Mouse (Mus musculus): Measurements from ENCODE around the gene Ip6k1.

Gene Ip6k1

DNA sequence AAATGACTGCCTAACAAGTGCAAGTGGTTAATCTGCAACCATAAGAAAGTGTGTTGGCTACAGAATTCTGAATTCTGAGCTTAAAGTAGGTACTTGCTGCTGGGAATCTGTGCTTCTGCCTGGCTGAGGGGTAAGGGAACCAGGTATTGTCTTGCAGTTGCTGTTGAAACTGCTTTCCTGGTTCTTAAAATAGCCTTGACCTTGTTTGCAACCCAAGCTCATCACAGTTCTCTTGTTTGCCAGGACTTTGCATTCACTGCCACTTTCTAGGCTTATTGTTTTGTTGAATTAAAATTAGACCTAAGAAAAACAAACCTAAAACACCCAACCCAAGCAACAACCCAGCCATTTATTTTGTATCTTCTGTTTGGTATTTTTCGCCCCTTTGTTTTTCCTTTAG is 18.4 kb downstream of the Ip6k1 start:
- in situ Hi-C loops (cut with MboI, MseI) = no loop called here

DNA sequence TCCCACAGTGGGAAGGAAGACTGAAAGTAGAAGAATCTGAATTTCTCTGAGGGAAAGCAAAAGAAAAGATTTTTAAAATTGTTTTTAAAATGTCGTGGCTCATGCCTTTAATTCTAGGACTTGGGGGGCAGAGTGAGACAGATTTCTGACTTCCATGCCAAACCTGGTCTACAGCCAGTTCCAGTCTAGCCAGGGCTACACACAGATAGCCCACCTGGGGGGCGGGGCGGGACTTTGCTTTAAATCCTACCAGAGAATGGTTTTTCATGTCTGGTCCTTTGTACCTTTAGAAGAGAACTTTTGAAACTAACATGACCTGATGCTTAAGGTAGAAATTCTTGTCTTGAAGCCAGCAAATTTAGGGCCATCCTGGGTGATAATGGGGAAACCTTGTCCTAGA is 20.9 kb downstream of the Ip6k1 start:
- in situ Hi-C loops (cut with MboI, MseI) = no loop called here

DNA sequence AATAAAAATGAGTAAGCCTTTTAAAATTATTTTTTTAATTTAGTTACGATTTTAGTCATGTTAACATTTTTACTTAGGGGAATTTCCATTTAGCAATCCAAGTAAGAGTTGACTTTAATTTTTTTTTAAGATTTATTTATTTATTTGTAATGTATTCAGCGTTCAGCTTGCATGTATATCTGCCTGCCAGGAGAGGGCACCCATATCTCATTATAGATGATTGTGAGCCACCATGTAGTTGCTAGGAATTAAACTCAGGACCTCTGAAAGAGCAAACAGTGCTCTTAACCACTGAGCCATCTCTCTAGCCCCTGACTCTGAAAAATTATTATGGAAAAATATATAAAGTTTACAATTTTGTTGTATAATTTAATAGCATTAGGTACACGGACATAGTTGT is 24.3 kb downstream of the Ip6k1 start:
- in situ Hi-C loops (cut with MboI, MseI) = loop anchor here in 1 of 2 experiments (25.0 kb wide), 1 partner anchor 1189 kb away; no protein-coding TSS in a partner anchor

DNA sequence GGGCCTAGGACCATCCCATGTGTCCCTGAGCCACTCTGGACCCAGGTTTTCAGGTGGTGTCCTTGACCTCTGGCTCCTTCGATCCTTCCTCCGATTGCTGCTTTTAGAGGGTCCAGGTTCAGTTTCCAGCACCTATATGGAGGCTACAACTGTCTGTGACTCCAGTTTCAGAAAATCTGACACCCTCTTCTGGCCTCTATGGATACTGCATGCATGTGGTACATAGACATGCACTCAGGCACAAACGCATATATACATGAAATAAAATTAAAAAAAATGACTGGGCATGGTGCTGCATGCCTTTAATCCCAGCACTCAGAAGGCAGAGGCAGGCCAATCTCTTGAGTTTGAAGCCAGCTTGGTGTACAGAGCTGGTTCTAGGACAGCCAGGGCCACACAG is 25.6 kb downstream of the Ip6k1 start:
- in situ Hi-C loops (cut with MboI, MseI) = loop anchor here in 1 of 2 experiments (25.0 kb wide), 1 partner anchor 1191 kb away; no protein-coding TSS in a partner anchor

DNA sequence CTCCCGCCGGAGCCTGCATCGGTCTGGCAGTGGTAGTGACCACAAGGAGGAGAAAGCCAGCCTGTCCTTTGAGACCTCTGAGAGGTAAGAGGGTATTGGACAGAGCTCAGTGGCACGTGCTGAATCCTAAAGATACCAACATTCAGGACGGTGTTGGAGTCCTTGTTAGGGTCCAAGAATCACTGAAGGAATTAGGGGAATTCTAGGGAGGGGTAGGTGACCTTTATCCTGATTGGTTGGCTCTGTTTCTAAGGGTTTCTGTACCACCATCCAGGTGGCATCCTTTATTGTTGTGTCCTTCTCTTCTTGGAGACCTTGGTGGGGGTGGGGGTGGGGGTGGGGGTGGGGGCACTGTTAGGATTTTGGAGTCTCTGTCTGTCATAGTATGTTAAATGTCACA is 29.8 kb downstream of the Ip6k1 start:
- in situ Hi-C loops (cut with MboI, MseI) = loop anchor here in 1 of 2 experiments (25.0 kb wide), 1 partner anchor 1195 kb away; no protein-coding TSS in a partner anchor

DNA sequence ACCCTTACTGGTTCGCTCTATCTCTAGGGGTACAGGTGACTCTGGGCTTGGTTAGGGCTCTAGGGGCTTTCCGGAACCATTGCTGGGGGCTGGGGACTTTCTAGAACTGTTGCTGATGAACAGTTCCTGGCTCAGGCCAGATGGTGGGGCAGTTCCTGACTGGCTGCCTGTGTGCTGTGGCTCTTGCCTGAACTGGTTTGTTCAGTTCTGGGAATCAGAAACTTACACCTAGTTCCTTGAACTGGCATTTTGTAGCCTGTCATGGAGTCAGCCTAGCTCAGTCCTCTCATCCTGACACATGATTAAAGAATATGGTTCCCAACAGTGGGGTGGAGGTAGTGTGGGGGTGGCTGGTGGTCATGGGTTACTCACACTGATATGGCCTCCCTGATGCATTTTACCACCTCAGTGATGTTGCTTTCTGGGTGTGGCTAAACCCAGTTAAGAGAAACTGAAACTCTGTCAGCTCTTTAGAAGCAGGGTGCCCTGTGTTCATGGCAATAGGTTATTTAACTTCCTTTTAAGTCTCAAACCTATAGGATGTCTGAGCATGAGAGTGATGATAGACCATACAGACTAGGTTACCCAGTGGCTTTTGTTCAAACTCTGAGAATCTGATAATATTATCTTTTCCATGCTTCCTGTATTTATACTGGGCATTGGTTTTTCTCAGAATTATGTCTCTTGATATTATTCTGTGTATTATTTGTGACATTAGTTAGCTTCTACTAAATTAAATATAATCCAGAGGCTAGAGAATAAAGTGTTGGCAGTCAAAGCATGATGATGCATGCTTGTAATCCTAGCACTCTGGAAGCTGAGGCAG is 33.2 kb downstream of the Ip6k1 start:
- in situ Hi-C loops (cut with MboI, MseI) = loop anchor here in 1 of 2 experiments (25.0 kb wide), 1 partner anchor 1198 kb away; no protein-coding TSS in a partner anchor

DNA sequence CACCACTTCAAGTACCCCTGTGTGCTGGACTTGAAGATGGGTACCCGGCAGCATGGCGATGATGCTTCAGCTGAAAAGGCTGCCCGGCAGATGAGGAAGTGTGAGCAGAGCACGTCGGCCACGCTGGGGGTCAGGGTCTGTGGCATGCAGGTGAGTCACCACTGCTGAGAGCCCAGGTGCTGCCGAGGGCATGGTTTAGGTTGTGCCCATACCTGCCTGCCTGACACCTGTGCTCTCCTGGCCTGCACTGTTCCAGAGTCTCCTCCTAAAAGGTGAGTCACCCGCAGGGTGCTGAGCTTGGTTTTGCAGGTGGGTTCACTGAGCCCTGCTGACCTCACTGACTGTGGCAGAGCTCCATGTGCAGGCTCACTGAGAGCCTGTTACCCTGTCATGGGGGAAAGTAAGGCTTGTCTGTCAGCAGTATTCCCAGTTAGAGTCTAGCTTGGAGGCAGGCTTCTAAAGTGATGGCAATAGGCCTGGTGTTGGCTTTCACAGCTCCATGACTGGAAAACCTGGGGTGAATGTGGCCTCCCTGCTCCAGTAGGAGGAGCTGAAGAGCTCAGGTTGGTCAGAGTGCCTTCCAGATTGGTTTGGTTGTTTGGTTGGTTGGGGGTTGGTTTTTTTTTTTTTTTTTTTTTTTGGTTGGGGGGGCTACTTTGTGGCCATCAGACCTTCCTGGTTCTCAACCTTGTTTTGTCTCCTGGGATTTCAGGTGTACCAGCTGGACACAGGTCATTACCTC is 42.6 kb downstream of the Ip6k1 start:
- in situ Hi-C loops (cut with MboI, MseI) = loop anchor here (5.0 to 25.0 kb wide), 2 partner anchors 43 to 1208 kb away; partner anchors contain the start of gene Ip6k1 (in 1 of the 2)

DNA sequence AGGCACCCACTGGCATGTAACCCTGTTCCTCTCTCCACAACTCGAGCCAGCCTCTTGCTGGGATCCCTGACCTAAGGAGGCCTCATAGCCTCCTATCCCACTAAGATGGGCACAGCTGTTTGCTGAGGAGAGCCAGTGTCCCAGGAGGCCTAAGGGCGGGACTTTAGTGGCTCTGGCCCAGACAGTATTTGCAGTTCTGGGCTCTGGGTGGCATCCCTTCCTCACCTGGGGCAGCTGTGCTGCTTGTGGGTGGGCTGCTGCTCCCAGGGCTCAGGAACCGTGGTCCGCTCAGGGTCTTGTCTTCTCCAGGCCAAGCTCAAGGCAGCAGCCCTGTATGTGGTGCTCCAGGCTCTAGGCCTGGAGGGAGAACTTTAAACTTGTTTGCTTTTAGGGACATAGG is 44.3 kb downstream of the Ip6k1 start:
- in situ Hi-C loops (cut with MboI, MseI) = loop anchor here (5.0 to 25.0 kb wide), 2 partner anchors 44 to 1209 kb away; partner anchors contain the start of gene Ip6k1 (in 1 of the 2)

DNA sequence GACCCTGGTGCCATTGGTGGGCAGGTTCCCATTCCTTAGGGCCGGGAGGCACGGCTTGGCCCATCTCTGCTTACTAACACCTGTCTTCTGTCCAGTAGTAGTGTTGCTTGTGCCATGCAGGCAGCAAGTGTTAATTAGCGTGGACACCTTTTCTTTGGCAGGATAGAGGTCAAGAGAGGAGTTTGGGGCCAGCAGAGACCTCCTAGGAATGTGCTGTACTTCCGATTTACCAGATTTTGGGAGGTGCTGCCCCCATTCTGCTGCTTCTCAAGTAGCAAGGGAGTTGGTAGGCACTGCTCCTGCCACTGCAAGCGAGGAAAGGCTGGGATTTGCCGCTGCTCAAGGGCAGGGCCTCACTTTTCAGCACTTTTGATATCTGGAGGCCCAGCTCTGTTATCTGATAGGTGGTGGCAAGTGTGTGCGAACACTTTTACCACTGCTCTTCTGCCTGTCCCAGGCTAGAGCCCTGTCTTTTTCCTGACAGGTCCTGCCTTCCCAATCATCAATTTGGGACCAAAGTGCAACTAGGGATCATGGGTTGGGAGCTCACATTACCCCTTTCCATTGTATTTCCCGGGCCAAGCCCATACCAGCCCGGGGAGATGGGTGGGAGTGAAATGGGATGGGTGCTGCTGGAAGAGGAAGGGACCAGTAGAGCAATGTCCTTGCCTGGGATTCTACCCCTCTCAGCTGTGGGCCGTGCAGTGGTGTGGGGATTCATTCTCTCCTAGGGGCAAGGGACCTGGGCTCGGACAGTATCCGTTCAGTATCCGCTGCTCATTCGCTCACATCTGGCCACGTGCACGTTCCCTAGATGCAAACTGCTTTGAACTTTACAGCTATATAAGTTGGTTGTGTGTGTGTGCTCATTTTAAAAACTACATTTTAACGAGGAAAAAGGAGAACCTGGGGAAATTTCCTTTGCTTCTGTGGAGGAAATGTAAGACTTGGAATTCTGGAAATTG is 45.6 kb downstream of the Ip6k1 start:
- in situ Hi-C loops (cut with MboI, MseI) = loop anchor here (5.0 to 25.0 kb wide), 2 partner anchors 46 to 1211 kb away; partner anchors contain the start of gene Ip6k1 (in 1 of the 2)

DNA sequence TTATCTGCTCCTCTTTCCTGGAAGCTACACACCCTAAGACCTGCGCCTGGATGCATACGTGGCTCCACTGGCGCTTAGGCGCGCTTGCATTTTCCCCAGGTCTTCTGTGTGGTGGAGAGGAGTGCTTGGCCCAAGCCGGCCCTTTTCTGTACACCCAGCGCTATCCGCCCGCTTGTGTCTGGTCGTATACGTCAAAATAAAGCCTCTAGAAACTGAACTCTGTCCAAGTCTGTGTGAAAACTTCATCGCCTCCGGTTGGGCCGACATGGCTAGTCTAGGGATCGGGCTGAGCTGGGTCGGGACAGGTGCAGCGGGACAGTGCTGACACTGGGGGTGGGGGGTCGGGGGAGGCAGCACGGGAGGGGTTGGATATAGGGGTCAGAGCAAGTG is 46.3 kb downstream of the Ip6k1 start:
- in situ Hi-C loops (cut with MboI, MseI) = loop anchor here (5.0 to 25.0 kb wide), 2 partner anchors 46 to 1211 kb away; partner anchors contain the start of gene Ip6k1 (in 1 of the 2)

DNA sequence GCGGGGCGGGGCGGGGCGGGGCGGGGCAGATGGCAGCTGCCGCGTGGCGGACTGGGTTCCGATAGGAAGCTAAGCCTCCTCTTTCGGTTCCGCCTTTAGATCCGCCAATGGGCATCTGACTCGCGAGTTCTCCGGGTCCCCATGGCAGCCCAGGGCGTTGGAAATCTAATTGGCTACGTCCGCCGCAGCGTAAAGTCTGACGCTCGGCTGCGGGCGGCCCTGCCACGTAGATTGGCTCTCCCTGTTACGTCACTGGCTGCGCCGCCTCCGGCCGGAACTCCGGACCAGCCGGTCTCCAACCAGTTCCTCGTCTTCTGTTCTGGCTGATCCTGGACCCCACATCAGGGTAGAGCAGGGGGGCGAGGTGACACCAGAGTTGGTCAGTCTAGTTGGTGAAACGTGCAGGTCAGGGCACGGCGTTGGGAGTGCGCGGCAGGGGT is 46.7 kb downstream of the Ip6k1 start, which contains the start of gene Gmppb:
TSS of gene Gmppb (plus strand) at position 227 of the 440 bp plus-strand sequence.
- in situ Hi-C loops (cut with MboI, MseI) = loop anchor here (5.0 to 25.0 kb wide), 2 partner anchors 47 to 1212 kb away; partner anchors contain the start of gene Ip6k1 (in 1 of the 2)

DNA sequence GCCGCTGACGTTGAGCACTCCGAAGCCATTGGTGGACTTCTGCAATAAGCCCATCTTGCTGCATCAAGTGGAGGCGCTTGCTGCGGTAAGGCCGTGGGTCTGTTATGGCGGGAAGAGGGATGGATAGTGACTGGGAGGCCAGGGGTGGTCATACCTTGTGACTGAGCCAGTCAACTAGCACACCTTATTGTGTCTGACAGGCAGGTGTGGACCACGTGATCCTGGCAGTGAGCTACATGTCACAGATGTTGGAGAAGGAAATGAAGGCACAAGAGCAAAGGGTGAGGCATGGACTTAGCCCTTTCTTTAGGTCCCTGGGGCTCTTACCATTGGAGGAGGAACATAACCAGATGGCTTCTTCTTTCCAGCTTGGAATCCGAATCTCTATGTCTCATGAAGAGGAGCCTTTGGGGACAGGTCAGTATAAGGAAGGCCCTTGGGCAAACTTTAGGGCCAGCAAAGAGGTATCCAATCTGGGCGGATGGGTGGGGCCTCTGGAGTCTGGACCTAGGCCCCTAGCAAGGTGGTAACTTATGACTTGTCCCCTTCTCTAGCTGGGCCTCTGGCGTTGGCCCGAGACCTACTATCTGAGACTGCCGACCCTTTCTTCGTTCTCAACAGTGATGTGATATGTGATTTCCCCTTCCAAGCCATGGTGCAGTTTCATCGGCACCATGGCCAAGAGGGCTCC is 47.4 kb downstream of the Ip6k1 start:
- in situ Hi-C loops (cut with MboI, MseI) = loop anchor here (5.0 to 25.0 kb wide), 2 partner anchors 47 to 1212 kb away; partner anchors contain the start of gene Ip6k1 (in 1 of the 2)

DNA sequence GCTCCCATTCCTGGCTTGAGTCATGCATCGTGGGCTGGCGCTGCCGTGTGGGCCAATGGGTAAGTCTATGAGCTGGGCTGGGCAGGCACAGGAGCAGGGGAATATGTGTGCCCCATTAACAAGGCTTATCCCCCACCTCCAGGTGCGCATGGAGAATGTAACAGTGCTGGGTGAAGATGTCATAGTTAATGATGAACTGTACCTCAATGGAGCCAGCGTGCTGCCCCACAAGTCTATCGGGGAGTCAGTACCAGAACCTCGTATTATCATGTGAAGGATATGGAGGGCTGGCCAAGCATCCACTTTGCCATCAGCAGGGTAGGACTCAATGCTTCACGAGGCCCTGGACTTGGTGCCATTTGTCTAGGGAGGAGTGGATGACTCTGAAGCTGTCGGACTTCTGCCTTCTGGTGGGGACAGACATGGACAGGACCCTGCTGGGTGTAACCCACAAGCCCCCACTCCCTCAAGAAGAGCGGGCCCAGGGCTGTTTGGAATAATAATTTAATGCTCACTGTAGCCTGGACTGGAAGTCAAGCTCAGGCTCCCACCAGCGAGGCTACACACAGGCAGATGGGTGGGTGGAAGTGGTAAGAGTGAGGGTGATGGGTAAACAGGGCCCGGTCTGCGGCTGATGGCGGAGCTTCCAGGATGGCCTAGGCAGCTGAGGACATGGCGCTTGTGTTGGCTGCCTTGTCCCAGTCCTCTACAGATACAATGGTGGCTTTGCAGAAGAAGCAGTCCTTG is 49.1 kb downstream of the Ip6k1 start:
- in situ Hi-C loops (cut with MboI, MseI) = no loop called here

DNA sequence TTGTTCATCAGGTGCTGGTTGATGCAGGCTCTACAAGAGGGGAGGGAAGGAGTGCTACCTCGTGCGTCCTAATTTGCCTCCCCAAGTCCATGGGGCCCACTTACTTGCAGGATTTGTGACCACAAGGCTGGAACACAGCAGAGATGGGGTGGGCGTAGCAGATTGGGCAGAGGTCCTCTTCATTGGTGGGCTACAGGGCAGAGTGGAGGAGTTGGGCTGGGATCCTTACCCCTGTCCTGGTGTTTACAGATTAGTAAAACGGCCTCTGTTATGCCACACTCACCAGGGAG is 49.6 kb downstream of the Ip6k1 start:
- in situ Hi-C loops (cut with MboI, MseI) = no loop called here

DNA sequence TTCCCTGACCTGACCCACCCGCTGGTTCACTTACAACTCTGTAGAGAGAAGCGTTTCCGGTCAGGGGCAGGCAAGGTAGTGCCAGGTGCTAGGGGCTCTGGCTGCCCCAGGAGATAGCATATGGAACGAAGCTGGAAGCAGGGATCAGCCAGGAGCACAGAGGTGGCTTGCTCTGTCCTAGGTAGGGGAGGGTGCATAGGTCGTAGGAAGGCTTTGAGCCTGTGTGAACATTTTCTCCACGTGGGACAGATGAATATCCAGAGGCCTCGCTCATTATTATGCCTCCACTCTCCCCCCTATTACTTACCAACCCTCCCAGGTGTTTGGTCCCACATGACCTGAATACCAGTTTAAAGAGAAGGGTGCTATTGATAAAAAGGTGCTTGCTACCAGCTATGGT is 50.1 kb downstream of the Ip6k1 start:
- in situ Hi-C loops (cut with MboI, MseI) = no loop called here

DNA sequence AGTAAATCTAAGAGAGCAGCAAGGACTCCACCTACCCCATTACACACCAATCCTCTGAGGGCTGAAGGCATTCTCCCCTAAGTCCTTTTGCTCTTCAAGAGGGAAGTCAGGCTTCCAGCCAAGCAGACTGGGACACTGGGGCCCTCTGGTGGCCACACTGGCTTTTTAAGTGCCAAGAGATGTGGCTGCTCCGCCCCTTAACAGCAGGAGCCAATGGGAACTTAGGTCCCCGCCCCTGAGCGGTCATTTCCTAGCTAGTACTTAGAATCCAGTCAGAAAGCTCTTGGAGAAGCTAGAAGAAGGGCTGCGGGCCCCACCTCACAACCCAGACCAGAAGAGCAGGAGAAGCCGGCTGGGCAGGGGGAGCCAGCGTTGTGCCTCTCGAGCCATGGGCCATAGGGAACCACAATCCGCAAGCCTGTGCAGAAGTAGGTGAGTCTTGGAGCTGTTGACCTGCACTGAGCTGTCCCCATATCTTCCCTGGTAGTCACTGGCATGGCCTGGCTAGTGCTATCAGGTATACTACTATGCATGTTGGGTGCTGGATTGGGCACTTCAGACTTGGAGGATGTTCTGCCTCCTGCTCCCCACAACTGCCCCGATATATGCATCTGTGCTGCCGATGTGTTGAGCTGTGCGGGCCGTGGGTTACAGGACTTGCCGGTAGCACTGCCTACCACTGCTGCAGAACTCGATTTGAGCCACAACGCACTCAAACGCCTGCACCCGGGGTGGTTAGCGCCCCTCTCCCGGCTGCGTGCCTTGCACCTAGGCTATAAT is 50.8 kb downstream of the Ip6k1 start, which contains the start of gene Amigo3:
TSS of gene Amigo3 (plus strand) at position 275 of the 780 bp plus-strand sequence.
- in situ Hi-C loops (cut with MboI, MseI) = no loop called here

DNA sequence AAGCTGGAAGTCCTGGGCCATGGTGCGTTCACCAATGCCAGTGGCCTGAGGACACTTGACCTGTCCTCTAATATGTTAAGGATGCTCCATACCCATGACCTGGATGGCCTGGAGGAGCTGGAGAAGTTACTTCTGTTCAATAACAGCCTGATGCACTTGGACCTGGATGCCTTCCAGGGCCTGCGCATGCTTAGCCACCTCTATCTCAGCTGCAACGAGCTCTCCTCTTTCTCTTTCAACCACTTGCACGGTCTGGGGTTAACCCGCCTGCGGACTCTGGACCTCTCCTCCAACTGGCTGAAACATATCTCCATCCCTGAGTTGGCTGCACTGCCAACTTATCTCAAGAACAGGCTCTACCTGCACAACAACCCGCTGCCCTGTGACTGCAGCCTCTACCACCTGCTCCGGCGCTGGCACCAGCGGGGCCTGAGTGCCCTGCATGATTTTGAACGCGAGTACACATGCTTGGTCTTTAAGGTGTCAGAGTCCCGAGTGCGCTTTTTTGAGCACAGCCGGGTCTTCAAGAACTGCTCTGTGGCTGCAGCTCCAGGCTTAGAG is 51.4 kb downstream of the Ip6k1 start:
- in situ Hi-C loops (cut with MboI, MseI) = no loop called here

DNA sequence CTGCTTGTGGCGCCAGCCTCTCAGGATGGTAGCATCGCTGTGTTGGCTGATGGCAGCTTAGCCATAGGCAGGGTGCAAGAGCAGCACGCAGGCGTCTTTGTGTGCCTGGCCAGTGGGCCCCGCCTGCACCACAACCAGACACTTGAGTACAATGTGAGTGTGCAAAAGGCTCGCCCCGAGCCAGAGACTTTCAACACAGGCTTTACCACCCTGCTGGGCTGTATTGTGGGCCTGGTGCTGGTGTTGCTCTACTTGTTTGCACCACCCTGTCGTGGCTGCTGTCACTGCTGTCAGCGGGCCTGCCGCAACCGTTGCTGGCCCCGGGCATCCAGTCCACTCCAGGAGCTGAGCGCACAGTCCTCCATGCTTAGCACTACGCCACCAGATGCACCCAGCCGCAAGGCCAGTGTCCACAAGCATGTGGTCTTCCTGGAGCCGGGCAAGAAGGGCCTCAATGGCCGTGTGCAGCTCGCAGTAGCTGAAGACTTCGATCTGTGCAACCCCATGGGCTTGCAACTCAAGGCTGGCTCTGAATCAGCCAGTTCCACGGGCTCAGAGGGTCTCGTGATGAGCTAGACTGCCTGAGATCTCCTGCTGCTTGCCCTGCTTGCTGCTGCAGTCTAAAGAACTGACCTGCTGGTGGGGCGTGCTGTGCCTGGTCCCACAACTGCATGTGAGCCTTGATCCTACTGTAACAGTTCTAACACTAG is 52.2 kb downstream of the Ip6k1 start:
- in situ Hi-C loops (cut with MboI, MseI) = no loop called here

Data from T-helper 17 cell (primary cell).